Mouse (Mus musculus) megakaryocyte, adult 5-6 weeks (primary cell): Measurements from ENCODE around the gene Elp4. TPM values are rescaled to one million over a fixed set of nuclear protein-coding genes. Genes with fewer than 3 reads are reported as not detected.

Experiments
- ATAC-seq: 2 replicates; pipeline ENCODE4 v1.8.0; 2016; ENCODE audit warnings: mild to moderate bottlenecking, inconsistent platforms; ENCODE audit not compliant: poor library complexity, severe bottlenecking
- total RNA-seq, 2 experiments: library from RNA; stranded (forward) in 1 of 2; stranded (reverse) in 1 of 2; fragments of 153-499, 151-499 nt in 1 of 2; fragments of 221-1000, 200-1000 nt in 1 of 2; gene quantifications; 2 replicates each; pipeline versions ENCODE4 v1.2.3 to v1.2.4; 2015 to 2017

Gene Elp4
- total RNA-seq, 2 experiments from 2014 or later: 8.7 to 9.9 TPM

GRCm38 (mm10) chr2:105672596-105672960, 231.8 kb downstream of the Elp4 start:
- ATAC-seq: no peak

GRCm38 (mm10) chr2:105671798-105672595, 232.4 kb downstream of the Elp4 start:
- ATAC-seq: no peak

GRCm38 (mm10) chr2:105671116-105671797, 233.1 kb downstream of the Elp4 start:
- no peak for ATAC-seq

GRCm38 (mm10) chr2:105670731-105671095, 233.7 kb downstream of the Elp4 start:
- ATAC-seq: no peak

- no peak for ATAC-seq
These were observed 234.3 kb downstream of the Elp4 start for GRCm38 (mm10) chr2:105669881-105670730.

- ATAC-seq: no peak
These were observed 234.9 kb downstream of the Elp4 start for GRCm38 (mm10) chr2:105669371-105669861.

- ATAC-seq: 0 out of 2 replicates have a peak, but pooled peaks have one; percentile 13
These were observed 235.8 kb downstream of the Elp4 start, which contains the start of gene Pax6 for GRCm38 (mm10) chr2:105668271-105669270. Pax6 (plus strand) TSS chr2:105668900.

- ATAC-seq: no peak
These were observed 236.8 kb downstream of the Elp4 start for GRCm38 (mm10) chr2:105667626-105667950.

GRCm38 (mm10) chr2:105666763-105667625, 237.4 kb downstream of the Elp4 start:
- no peak for ATAC-seq

GRCm38 (mm10) chr2:105666331-105666730, 238.0 kb downstream of the Elp4 start:
- ATAC-seq: no peak

- no peak for ATAC-seq
These were observed 238.7 kb downstream of the Elp4 start for GRCm38 (mm10) chr2:105665491-105666250.

- no peak for ATAC-seq
These were observed 239.4 kb downstream of the Elp4 start for GRCm38 (mm10) chr2:105664996-105665395.

- ATAC-seq: no peak
These were observed 241.3 kb downstream of the Elp4 start for GRCm38 (mm10) chr2:105663101-105663511.

- ATAC-seq: no peak
These were observed 241.8 kb downstream of the Elp4 start for GRCm38 (mm10) chr2:105662606-105663005.

- no peak for ATAC-seq
These were observed 242.2 kb downstream of the Elp4 start for GRCm38 (mm10) chr2:105662121-105662520.

- ATAC-seq: no peak
These were observed 242.7 kb downstream of the Elp4 start for GRCm38 (mm10) chr2:105661623-105662066.

- no peak for ATAC-seq
These were observed 243.3 kb downstream of the Elp4 start for GRCm38 (mm10) chr2:105660874-105661622.
